Mouse (Mus musculus): ENCODE data around the gene Nin.

Gene Nin

GRCm38 (mm10) chr12:69998186-69998983 is 115.1 kb downstream of the Nin start:
- no peak for DNase-seq

DNA sequence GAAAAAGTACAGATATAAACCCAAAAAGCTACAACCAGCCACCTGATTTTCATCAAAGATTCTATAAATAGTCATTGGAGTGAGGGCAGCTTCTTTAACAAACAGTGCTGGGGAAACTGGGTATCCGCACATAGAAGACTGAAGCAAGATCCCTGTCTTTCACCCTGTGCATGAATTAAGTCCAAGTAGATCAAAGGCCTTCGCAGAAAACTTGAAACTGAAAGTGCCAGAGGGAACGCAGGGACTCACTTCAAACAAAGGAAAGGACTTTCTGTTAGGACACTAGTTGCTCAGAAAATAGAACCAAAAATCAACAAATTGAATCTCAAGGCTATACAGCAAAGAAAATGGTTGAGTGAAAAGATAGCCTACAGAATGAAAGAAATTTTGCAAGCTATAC is 118.1 kb downstream of the Nin start:
- no peak for DNase-seq

DNA sequence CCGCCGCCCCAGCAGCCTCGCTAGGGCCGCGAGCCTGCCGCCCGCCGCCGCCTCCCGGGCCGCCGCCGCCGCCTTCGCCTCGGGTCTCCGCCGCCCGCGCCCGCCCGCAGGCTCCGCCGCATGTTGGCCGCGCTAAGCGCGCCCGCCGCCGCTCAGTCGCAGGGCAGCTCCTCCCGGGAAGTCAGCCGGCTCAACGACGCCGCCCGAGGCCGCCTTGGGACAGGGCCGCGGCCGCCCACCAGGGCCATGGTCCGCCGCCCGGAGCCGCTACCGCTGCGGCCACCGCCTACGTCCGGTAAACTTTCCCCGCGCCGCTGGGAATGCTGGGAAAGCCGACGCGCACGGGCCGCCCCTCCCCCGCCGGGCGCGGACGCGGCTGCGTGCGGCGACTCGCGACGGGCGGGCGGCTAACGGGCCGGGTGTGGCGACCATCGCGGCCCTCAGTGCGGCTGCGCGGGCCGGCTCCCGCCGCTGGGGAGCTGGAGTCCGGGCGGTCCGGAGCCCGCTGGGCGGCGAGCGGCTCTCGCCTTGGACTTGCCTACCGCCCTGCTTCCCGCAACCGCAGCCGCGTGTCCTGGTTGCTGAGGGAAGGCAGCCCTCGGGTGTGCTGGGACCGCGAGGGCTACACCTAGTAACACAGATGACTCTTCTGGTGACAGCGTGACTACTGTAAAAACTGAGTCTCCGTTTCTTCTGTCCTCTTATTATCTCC is 126.6 kb downstream of the Nin start, which contains the start of gene Sav1:
Gene Sav1 (minus strand): TSS at position 217 of the 712 bp plus-strand sequence.
- peak; percentile 92 for DNase-seq

GRCm38 (mm10) chr12:69986241-69986762 is 127.2 kb downstream of the Nin start:
- peak; percentile 54 for DNase-seq

- peak; percentile 27 for DNase-seq
Observed at GRCm38 (mm10) chr12:69985546-69985945, 128.0 kb downstream of the Nin start.

GRCm38 (mm10) chr12:69982874-69983273 is 130.6 kb downstream of the Nin start:
- peak; percentile 36 for DNase-seq

- no peak for DNase-seq
Observed at GRCm38 (mm10) chr12:69977376-69977998, 136.0 kb downstream of the Nin start.

DNA sequence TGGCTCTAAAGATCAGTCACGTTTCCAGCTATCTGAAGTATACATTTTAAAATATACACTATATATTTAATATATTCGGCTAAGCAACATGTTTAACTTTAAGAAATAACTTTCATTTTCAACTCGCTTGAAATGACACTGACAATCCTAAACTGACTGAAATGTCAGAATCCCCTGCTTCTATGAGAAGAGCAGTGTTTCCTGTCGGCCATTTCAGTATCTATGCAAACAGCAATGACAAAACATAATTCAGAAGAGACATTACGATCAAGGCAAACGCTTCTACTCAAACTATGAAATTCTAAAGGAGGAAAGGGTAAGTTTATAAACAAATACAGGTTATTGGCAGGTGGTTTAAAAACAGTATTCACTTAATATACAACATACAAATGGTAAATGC is 136.8 kb downstream of the Nin start:
- no peak for DNase-seq

DNA sequence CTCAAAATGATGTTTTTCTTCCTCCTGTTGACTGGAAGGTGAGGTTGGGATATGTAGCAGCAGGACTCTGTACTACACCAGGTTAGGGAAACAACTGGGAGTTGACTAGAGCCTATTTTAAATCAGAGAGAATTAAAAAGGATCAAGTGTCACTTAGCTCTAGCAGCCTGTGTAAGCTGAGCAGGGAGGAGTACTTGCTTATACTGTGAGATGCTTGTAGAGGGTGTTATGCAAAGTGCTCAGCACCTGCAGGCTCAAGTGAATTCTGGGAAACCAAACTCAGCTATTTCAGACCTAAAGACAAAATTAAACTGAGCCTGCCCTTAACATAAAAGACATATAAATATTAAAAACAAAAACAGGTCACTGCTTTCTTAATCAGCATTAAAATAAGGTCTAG is 139.9 kb downstream of the Nin start:
- DNase-seq, result no peak

GRCm38 (mm10) chr12:69968154-69968553 is 145.4 kb downstream of the Nin start:
- peak; percentile 12 for DNase-seq

DNA sequence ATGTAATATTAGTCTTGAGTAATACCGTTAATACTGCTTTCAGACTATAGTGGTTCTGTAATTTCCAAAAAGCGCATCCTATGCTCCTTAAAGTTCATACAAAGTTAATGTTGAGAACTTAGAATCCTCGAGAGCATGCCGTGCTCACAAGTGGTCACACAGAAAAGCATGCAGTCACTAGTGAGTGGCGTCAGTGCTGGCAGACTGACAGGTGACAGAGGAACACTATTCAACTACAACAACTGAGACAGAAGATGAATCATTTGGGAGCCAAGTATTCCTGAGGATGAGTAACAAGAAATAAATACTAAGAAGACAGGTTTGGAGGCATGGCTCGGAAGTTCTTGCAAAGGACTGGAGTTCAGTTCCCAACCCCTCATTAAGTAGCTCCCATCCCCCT is 146.4 kb downstream of the Nin start:
- DNase-seq, result no peak

DNA sequence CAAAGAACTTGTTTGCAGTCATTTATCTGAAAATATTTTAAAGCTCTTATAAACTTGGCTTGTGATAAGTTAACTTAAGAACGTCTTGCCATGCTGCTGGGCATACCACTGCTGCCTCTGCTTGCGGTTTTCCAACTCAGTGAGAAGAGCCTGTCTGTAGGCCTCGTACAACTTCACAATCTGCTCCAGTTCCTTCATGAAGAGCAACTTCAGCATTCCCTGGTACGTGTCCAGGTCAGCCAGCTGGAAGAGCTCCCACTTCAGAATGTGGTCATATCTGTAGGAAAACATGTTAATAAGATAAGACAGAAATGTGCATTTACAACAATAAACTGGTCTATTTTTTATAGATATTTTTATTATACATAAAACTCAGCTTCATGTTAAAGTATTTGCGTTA is 147.4 kb downstream of the Nin start:
- DNase-seq, result peak; percentile 59

DNA sequence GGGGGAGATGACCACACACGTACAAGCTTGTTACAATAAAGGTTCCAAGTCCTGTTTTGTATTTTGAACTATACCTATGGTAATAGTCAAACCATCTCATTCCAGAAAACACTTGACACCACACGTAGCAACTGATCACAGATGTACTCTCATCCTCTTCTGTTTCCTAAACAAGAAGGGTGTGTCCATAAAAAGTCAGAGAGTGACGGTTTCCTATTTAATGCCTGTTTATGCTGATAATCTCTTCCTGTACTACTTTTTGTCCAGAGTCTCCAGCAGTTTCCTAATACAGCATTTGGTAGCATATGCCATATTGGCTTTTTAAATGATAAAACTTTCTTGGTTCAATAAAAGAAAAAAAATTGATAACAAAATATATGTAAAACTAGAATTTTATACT is 147.9 kb downstream of the Nin start:
- no peak for DNase-seq

- DNase-seq, result no peak
Observed at GRCm38 (mm10) chr12:69963141-69963540, 150.4 kb downstream of the Nin start.

DNA sequence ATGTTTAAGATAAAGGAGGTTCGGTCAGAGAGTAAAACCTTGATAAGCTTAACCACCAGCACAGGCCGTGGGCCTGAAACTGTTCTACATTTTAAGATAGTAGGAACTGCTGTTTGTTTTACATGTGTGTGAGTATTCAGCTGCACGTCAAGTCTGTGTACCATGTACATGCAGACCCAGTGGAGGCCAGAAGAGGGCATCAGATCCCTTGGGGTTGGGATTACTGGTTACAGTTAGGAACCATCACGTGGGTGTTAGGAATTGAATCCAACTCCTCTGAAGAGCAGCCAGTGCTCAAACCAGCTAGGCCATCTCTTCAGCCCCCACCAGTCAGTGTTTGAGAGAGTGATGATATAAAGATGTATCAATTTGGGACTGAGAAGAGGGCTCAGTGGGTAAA is 151.0 kb downstream of the Nin start:
- peak; percentile 88 for DNase-seq

Data from lung, postnatal 10 days (tissue).